Mouse (Mus musculus): Measurements from ENCODE around the gene Stard10.
A peak's percentile ranks its signal among the peaks of the same experiment; 100 is the strongest.

Gene Stard10

GRCm38 (mm10) chr7:101302691-101303090 lies 14.2 kb upstream of the Stard10 start:
- no peak for DNase-seq (ENCODE audit: low read depth, low spot score)

- no peak for DNase-seq (ENCODE audit: low read depth, low spot score)
Observed at GRCm38 (mm10) chr7:101306841-101307240, 10.0 kb upstream of the Stard10 start.

- no peak for DNase-seq (ENCODE audit: low read depth, low spot score)
Observed at GRCm38 (mm10) chr7:101309985-101310326, 6.9 kb upstream of the Stard10 start.

- peak; percentile 98 for DNase-seq (ENCODE audit: low read depth, low spot score)
Observed at GRCm38 (mm10) chr7:101310327-101311028, 6.4 kb upstream of the Stard10 start.

GRCm38 (mm10) chr7:101311061-101311460 lies 5.8 kb upstream of the Stard10 start:
- no peak for DNase-seq (ENCODE audit: low read depth, low spot score)

GRCm38 (mm10) chr7:101313033-101313432 lies 3.9 kb upstream of the Stard10 start:
- no peak for DNase-seq (ENCODE audit: low read depth, low spot score)

- peak; percentile 91 for DNase-seq (ENCODE audit: low read depth, low spot score)
Observed at GRCm38 (mm10) chr7:101314396-101314795, 2.5 kb upstream of the Stard10 start.

GRCm38 (mm10) chr7:101315699-101316098 lies 1.2 kb upstream of the Stard10 start:
- DNase-seq (ENCODE audit: low read depth, low spot score): no peak

GRCm38 (mm10) chr7:101316591-101317001 lies 290 bp upstream of the Stard10 start:
- DNase-seq (ENCODE audit: low read depth, low spot score): no peak

- no peak for DNase-seq (ENCODE audit: low read depth, low spot score)
Observed at GRCm38 (mm10) chr7:101318848-101319247, 2.0 kb downstream of the Stard10 start.

GRCm38 (mm10) chr7:101319796-101320195 lies 2.9 kb downstream of the Stard10 start:
- no peak for DNase-seq (ENCODE audit: low read depth, low spot score)

GRCm38 (mm10) chr7:101320399-101321217 lies 3.7 kb downstream of the Stard10 start:
- DNase-seq (ENCODE audit: low read depth, low spot score): no peak

- DNase-seq (ENCODE audit: low read depth, low spot score): no peak
Observed at GRCm38 (mm10) chr7:101321218-101321827, 4.4 kb downstream of the Stard10 start.

GRCm38 (mm10) chr7:101323141-101323594 lies 6.3 kb downstream of the Stard10 start:
- no peak for DNase-seq (ENCODE audit: low read depth, low spot score)

GRCm38 (mm10) chr7:101324142-101324962 lies 7.5 kb downstream of the Stard10 start:
- DNase-seq (ENCODE audit: low read depth, low spot score): no peak

GRCm38 (mm10) chr7:101326006-101326405 lies 9.1 kb downstream of the Stard10 start:
- DNase-seq (ENCODE audit: low read depth, low spot score): no peak

GRCm38 (mm10) chr7:101327263-101327662 lies 10.4 kb downstream of the Stard10 start:
- no peak for DNase-seq (ENCODE audit: low read depth, low spot score)

- no peak for DNase-seq (ENCODE audit: low read depth, low spot score)
Observed at GRCm38 (mm10) chr7:101327786-101328185, 10.9 kb downstream of the Stard10 start.

- DNase-seq (ENCODE audit: low read depth, low spot score): peak; percentile 83
Observed at GRCm38 (mm10) chr7:101328621-101329158, 11.8 kb downstream of the Stard10 start.

- DNase-seq (ENCODE audit: low read depth, low spot score): no peak
Observed at GRCm38 (mm10) chr7:101329606-101330005, 12.7 kb downstream of the Stard10 start.

Measured in telencephalon, adult 2 months (tissue).